Mouse (Mus musculus) ovary, postnatal 36 days (tissue): Measurements from ENCODE around the gene Fam198a.

Experiments used
- DNase-seq: peaks from one replicate; pipeline ENCODE4 v3.0.0; 2022; ENCODE audit warnings: low spot score, mixed read lengths

Fam198a gene

DNA sequence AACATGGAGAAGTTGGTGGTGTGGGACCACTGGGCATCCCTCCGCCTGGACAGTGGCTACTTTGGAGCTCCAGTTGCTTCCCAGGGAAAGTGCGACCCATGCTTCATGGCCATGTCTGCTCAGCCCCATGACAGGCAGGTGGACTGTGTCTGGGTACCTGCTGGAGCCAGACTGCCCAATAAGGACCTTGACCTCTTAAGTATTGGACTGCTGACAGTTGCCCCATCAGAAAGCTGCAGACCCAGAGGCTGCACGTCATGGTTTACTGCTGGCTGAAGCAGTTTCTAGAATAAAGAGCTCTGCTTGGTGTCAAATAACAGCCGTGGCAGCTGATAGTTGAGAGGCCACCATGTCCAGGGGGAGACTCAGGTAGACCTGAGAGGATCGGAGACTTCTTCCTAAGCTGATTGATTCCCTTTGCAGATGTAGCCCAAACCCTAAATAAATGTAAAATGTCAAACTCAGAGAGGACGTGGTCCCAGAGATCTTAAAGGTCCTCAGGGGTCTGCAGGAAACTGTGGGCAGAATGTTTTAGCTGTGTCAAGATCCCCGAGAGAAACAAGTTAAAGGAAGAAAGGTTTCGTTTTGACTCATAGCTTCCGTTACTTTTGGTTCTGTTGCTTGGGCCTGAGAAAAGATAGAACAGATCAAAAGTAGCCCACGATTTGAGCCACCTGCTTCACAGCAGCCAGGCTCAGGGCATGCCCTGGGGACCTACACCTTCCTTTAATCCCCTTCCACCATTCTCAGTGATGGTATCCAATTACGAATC lies 24.0 kb upstream of the Fam198a start:
- DNase-seq = no peak

- DNase-seq = no peak
Observed at GRCm38 (mm10) chr9:121927721-121928120, 23.1 kb upstream of the Fam198a start.

GRCm38 (mm10) chr9:121928498-121928897 lies 22.3 kb upstream of the Fam198a start:
- DNase-seq = peak; percentile 36

GRCm38 (mm10) chr9:121934856-121935255 lies 15.9 kb upstream of the Fam198a start:
- no peak for DNase-seq

GRCm38 (mm10) chr9:121936952-121937351 lies 13.8 kb upstream of the Fam198a start:
- DNase-seq = no peak

DNA sequence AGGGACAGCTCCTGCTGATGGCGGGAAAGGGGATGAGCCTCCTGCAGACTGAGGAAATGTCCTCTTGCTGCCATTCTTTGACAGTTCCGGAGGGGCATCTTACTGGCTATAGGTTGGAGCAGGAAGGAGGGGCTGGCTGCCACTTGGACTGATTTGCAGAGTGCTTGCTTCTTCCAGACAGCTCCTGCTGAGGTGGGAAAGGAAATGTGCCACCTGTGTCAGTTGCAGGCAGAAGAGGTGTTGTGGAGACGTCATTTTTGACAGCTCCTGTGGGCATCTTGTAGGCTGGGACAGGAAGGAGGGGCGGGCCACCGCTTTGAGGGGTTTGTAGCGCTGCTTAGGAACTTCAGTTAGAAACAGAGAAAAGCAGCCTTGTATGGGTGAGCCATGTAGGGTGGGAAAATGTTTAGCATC lies 13.3 kb upstream of the Fam198a start:
- DNase-seq = no peak

DNA sequence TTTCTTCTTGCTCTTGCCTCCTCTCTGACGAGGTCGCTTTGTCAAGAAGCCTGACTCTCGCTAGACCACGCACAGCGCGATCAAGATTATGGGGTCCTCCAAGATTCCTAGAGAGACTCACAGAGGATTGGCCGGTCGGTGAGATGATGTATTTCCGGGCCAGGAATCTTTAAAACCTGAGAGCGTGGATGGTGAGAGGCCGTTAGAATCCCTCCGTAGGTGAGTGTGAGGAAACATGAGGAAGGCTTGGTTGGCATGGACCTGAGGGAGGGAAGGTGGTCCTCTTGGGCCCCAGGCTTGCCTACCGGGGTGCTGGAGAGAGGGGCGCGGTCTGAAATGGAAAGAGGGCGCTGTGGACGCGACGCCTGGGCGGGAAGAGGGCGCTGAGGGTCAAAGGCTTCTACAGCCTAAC lies 12.8 kb upstream of the Fam198a start:
- DNase-seq = no peak

- DNase-seq = no peak
Observed at GRCm38 (mm10) chr9:121943005-121943404, 7.8 kb upstream of the Fam198a start.

- no peak for DNase-seq
Observed at GRCm38 (mm10) chr9:121943628-121944027, 7.2 kb upstream of the Fam198a start.

DNA sequence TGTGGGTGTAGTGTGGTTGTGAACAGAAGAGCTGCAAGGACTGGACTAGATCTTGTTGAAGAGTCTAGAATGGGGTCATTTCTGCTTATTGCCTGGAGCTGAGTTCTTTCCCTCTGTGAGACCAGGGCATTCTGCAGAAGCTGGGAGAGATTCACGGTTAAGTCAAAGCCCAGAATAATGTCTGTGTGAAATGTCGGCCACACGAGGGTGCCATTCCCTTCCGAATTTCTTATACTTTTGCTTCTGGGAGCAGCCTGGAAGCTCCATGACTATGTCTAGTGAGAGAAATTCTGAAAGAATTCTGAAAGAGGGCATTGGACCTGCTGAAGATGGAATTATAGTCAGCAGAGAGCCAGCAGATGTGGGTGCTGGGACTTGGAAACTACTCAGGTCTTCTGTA lies 3.0 kb upstream of the Fam198a start:
- DNase-seq = peak; percentile 71

DNA sequence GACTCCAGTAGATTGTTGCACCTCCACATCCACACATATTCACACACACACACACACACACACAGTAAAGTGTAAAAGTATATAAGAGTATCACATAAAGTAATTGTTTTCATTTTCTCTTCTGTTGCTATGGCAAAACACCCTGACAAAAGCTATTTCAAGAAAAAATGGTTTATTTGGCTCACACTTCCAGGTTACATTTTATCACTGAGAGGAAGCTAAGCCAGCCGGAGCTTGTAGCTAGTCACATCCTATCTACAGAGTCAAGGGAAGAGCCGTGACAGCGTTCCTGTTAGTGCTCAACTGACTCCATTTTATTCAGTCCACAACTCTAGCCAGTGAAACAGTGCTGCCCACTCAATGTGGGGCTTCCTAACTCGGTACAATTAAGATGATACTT lies 2.4 kb upstream of the Fam198a start:
- DNase-seq = no peak

DNA sequence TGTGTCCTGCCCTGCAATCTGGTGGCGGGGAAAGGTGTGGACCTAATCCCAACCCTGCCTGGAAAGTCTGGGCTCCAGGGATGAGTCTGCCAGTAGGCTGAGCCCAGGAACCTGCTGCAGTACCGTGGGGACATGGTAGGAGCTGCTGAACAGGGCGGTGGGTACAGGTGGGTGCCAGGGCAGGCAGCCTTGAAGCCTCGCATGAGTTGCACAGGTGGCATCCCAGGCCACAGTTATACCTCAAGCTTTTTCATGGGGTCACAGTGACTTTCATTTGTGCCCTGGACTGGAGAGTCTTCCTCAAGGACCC lies 281 bp downstream of the Fam198a start:
- no peak for DNase-seq

GRCm38 (mm10) chr9:121952596-121952995 lies 1.8 kb downstream of the Fam198a start:
- DNase-seq = no peak

DNA sequence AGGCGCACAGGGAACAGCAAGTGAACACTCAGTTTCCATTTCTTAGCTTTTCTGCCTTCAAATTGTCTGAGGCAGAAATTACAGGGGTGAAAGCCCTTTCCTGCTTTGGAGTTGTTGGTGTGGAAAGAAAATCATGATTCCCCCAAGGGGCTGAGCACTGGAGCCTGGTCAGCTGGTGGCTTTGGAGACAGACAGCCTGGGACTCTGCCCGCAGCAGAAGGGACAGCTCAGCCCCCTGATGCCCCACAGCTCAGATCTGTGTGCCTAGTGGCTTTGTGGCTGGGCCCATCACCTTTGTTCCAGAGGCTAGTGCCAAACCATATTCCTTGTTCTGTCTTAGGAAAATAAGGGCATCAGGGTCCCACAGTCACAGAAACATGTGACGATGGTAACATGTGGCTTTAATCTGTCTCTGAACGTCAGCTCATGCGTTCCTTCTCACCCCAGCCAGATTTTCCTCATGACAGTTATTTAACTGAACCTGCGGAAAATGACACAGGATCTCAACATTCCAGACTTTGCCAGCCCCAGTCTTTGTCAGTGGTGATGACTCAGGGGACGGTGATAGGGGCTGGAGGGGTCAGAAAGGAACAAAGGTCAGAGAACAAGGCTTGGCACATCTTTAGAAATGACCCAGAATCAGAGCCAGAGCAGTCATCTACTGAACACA lies 9.3 kb downstream of the Fam198a start:
- DNase-seq = no peak

- DNase-seq = no peak
Observed at GRCm38 (mm10) chr9:121964941-121965340, 14.2 kb downstream of the Fam198a start.

DNA sequence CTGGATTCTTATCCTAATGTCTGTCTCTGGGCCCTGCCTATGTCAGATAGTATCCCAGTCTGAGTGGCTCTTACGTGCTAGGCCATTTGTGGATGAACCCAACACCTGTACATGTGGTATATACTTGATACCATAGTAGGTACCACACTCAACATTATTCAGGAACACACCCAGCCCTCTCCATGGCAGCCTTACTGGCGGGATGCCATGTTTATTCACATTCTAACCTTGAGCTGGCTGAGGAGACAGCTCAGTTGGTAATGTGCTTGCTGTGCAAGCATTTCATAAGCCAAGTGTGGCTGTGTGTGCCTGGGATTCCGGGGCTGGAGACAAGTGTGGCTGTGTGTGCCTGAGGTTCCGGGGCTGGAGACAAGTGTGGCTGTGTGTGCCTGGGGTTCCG lies 17.5 kb downstream of the Fam198a start:
- DNase-seq = peak; percentile 60

DNA sequence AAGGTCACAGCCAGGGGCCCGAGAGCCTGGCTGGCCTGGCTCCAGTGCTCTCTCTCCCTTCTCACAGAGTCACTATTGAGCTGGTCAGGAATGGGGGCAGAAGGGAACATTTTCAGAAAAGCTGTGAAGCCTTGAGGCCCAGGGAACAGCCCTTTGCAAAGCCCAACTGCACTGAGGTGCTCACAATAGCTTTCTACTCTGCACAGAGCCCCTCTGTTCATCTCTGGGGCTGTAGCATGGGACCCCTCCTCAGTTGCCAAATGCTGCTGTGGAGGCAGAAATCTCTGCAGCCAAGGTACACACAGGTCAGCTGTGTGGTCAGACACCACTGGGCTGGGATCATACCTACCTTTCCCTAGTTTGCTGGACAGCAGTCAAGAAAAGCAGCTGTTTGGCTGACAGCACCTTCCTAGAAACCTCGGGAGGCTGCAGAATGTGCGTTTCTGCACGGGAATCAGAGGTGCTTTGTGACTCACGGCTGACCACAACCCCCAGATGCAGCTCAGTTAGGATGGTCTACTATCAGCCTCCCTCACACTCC lies 19.1 kb downstream of the Fam198a start:
- DNase-seq = peak; percentile 51

DNA sequence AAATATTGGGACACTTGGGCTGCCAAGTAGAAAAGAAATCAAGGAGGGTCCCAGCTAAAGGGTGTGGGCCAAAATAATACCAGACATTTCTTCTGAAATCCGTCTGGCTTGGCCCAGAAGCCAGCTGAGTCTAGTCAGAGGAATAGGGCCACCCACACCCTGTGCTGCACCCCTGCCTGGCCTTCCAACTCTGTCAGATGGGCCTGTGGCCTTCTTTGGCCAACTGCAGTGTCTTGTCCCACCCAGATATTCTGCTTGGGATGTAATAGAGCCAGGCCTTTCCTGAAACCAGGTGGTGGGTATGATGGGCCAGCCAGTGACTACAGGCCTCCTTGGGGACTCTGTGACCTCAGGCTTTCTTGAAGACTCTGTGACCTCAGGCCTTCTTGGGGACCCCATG lies 22.4 kb downstream of the Fam198a start:
- DNase-seq = no peak

DNA sequence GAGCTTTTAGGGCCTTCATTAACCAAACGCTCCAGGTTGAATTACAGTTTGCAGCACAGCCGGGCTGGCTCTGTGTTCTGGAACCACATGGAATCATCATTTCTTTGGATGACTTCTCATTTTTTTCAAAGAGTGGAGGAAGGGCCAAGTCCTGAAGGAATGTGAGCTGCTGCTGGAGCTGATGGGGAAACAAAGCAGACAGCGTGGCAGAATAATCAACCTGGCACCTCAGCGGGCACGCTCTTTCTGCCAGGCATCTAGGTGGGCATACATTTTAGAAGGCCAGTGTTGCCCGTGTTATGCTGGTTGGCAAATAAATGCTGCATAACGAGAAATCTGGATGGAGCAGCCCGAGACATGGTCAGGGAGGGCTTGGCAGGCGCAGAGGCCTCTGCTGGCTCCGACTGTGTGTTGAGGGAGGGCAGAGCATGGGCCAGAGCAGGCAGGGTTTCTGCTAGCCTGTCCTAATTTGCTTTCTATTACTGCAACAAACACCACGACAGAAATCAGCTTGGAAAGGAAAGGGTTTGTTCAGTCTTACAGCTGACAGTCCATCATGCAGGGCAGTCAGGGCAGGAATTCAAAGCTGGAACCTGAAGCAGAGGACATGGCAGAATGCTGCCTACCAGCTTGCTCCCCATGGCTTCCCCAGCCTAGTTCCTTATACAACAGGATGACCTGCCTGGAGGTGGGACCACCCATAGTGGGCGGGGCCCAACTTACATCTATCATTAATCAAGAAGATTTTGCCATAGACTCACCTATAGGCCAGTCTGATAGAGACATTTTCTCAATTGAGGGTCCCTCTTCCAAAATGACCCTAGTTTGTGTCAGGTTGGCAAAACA lies 23.6 kb downstream of the Fam198a start:
- DNase-seq = peak; percentile 35

- DNase-seq = no peak
Observed at GRCm38 (mm10) chr9:121975321-121975720, 24.5 kb downstream of the Fam198a start.

DNA sequence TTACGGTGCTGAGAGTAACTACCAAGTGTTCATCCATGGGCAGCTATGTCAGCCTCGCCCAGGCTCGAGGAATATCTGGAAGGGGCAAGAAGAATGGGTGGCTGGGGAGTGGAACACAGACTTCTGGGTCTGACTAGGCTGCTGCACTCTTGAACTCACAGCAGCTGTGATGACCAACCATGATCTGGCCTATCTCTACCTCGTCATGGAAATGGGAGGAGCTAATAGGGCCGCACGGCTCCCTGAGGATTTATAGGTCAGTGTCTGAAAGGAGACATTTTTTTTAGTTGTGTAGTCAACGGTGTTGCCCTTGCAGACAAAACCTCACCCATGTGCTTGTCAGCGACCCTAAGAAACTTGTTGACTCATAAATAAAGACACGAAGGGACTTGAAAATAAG lies 30.3 kb downstream of the Fam198a start:
- no peak for DNase-seq

- no peak for DNase-seq
Observed at GRCm38 (mm10) chr9:121981466-121982105, 30.8 kb downstream of the Fam198a start.
